Mouse (Mus musculus): ENCODE measurements around the gene Rftn1.

DNA sequence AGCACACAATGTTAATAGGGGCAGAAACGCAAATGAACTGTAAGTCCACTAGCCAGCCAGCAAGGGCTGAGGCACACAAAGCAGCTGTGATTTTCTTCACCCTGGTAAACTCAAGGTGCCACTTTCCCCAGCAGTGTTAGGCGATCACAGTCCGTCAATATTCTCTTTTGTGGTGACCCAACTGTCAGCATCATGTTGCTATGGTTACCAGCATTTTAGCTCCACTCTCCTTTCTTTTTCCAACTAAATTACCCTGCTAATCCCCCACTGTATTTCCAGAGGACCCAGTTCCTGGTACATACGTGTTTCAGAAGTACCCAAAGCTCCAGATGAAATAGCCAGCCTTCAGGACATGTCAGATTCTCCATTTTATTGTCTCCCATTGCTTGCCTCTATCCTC, 169.1 kb downstream of the Rftn1 start:
- TF ChIP-seq GATA1 (IDR thresholded peaks at IDR 0.05; ENCODE audit: borderline replicate concordance, low read length) (no peak), FLI1 (IDR thresholded peaks at IDR 0.05; ENCODE audit: low read length) (no peak)

Measured in megakaryocyte, embryonic 14.5 days (primary cell).